Mouse (Mus musculus) liver, embryonic 14.5 days (tissue): ENCODE data around the gene Akap13.

Source experiments
- CTCF ChIP-seq: IDR thresholded peaks from 2 replicates; pipeline ENCODE4 v1.5.1; 2016; ENCODE audit warnings: antibody characterized with exemption, low read depth, control low read depth
- EP300 ChIP-seq: IDR thresholded peaks from 2 replicates; pipeline ENCODE4 v1.6.1; 2016; ENCODE audit warnings: antibody characterized with exemption, low read depth

- no peak for TF ChIP-seq EP300
- TF ChIP-seq CTCF, result no peak
Measured at GRCm38 (mm10) chr7:75474564-75475150, 19.3 kb downstream of the Akap13 start.
